Mouse (Mus musculus) heart, adult 8-10 months (tissue): Measurements from ENCODE around the gene Il16. TPM values are rescaled to one million over a fixed set of nuclear protein-coding genes. Genes with fewer than 3 reads are reported as not detected.

ENCODE experiments used
- DNase-seq: peaks from one replicate; pipeline ENCODE4 v3.0.0; 2022; ENCODE audit warnings: low spot score
- total RNA-seq, 4 experiments: library from RNA; stranded (reverse); gene quantifications; 2 replicates each; pipeline ENCODE4 v1.2.4; 2022

Gene Il16
- total RNA-seq, 4 experiments from 2014 or later: 6.3 to 7.6 (median 7.4) TPM

DNA sequence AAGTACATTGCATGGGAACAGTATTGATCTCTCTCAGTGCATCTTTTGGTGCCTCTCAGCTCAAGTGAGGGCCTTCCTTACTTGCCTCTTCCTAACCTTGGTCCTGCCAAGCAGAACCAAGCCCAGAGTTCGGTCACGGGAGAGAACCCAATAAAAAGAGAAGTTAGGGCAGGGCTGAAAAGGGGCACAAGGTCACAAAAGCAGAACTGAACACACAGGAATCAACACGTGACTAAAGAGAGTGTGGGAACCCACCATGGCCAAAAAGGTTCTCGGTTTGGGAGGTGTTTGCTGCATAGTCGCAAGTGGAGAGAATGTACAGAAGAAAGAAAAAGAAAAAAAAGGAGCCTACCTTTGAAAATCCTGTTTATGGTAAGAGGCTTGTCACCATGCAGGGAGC is 100.0 kb downstream of the Il16 start:
- no peak for DNase-seq

DNA sequence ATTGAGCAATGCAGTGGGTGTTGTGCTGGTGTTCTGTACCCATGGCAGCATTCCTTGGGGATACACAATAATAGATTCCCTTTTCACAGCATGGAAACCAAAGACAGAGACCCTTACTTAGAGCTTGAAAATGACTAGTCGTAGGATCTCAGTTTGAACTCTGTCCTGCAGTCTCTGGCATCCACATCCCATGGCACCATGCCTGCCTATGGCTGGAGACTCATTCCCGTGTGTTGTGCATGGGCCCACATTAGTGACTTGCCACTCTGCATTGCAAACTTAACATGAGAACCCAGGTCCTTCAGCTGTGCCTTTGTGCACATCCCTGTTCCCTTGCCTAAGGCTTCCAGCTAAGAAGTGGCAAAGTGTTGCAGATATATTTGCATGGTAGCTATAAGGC is 100.8 kb downstream of the Il16 start:
- DNase-seq: no peak

DNA sequence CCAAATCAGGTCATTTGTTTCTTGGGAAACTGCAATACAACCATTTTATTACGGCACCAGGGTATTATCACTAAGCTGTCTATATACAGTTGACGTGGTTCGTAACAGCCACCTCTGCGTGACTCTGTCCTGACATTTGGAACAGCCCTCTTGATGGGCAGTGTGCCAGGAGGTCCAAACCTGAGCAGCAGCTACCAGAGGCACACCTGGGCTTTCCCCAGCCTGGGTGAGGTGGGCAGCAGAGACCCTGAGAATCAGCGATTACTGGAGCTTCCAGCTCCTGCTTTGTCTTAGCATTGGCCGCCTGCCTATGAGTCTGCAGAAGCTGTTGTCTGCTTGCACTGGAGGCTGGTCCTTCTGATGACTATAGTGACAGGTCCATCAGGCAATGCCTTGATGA is 101.9 kb downstream of the Il16 start:
- no peak for DNase-seq

DNA sequence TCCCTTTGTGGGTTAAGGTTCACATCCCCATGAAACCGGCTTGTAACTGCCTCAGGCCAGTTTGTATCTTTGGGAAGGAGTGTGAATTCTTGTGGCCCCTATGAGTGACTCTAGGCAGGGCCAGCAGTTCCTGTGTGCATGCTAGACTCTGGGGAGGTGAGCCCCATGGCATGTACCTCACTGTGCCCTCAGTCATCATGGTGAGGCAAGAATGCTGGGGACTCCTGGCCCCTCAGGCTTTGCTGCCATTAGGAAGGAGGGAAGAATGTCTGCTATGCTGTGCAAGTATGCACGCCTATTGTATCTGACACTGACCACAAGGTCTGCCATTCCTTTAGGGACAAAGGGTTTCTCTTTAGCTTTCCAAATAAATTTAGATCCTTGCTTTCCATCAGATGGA is 104.4 kb downstream of the Il16 start:
- DNase-seq: no peak

DNA sequence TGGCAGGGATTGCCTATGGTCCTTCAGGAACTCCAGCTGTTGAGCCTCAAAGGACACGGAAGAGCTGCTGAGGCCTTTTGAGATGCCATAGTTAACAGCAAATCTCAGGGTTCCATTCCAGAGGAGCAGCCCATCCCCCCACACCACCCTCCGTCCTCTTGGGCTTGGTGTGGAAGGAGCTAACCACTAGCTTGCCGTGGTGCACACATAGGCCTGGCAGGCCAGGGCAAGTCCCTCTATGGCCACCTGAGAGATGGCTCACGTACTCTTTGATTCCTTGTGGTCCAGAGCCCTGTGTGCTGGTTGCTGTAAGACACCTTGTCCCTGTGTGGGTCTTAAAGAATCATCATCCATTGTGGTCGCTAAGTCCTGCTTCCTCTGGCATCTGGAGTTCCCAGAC is 104.9 kb downstream of the Il16 start:
- DNase-seq: no peak

DNA sequence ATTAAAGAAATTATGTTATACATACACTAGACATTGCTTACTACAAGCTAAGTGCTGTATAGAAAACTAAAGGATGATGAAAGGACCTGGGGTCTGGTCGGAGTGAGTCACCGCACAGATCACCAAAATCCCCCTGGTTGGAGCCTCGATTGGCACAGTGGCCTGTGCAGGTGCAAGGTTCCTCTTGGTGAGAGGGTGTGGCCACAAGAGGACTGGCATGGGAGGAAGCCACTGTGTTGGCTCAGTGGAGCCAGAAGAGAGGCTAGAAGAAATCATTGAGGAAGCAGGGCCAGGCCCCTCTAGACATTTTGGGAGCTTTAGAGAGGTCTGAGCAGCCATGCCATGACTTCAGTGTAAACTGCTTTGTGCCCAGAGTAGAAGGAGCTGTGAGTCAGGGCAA is 106.4 kb downstream of the Il16 start:
- DNase-seq: no peak

DNA sequence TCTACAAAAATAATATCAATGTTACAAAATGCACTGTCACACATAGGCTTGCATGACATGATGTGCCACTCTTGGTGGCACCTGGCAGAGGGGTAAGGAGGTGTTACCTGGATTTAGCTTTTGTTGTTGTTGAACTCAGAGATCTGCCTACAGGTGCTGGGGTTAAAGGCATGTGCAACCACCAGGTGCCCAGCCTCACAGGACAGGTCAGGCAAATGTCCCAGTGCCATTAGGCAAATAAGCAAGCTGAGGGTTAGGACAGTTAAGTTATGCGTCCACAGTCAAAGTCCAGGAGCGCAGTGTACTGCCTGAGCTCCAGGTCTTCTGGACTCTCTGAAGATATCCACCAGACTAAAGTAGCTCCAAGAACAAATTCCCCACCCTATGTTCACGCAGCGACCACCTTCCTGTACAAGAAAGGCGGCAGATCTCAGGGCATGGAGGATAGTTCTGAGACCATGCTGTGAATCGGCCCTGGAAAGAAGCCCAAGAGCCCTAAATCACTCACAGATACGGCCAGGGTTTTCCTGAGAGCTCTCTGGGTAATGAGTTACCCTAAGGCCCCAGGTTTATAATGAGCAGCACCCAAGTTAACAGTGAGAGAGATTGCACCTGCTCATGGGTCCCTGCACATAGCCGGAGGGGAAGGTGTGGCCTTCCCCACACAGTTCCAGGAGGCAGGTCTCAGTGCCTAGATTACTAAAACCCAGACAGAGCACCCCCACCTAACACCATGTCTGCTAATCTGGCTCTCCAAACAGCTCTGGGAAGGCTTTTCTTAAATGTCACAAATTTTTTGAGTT is 107.5 kb downstream of the Il16 start:
- DNase-seq: no peak

DNA sequence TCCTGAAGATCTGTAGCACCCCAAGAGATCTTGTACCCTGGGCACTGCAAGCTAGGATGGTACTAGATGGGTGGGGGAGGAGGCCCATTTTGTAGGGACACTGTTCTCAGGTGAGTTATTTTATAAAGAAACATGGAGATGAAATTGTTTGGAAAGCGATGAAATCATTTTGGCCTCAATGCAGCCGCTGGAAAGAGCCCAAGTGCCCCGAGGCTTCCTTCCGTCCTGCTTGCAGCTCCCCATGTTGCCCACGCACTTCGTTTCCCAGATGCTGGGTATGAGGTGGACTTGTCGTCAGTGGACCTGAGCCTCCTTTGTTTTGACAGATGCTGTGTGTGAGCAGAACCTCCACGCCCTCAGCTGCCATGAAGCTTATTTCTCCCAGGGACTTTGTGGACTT is 109.1 kb downstream of the Il16 start:
- no peak for DNase-seq

DNA sequence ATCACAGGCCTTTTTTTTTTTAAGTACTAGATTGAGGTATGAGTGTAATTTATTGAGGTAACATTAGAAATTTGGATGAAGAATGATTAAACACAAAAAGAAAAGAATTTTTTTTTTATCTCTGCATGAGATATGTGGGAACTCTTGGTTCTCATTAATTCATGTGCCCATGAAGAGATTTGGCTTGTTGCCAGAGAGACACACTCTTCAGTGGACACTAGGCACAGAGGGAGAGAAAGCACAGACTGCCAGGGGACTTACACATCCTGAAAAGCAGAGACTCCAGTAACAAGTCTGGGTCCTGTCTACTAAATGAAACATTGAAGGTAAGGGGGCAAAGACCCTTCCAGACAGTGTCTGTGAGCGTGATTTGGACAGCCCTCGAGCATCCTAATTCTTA is 109.8 kb downstream of the Il16 start:
- no peak for DNase-seq

DNA sequence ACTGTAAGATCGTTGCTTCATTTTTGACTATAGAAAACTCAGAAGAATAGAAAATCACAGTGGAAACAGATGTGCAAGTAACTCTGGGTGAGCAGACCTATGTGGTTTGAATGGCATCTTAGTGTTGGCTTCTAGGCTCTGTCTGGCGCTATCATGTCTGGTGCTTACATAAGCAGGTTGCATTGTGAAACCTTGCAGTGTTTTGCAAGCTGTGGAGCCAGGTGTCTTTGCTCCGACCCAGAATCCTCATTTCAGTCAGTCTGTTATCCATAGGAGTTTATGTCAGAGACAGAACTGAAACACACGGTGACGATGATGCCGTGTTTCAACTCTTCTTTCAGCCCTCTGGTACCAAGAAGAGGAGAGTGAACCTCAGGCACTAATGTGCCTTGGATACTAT is 111.7 kb downstream of the Il16 start:
- DNase-seq: no peak

DNA sequence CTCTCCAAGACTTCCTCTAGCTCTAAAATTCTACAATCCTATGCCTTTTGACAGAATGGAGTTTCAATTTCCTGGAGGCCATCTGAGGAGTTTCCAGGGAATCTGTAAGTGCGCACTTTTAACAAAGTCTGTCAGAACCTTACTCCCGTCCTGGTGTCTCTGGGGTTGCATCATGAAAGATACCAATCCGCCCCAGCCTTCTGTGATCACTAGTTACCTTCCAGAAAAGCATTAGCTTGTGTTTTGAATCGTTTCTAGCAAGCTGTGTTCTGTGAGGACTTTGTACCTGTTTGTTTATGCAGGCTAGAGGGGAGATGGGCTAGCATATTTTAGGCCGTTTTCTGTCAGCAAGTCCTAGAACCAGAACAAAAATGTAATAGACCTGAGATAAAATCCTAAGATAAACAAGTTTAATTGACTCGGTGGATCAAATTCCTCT is 112.8 kb downstream of the Il16 start:
- no peak for DNase-seq

DNA sequence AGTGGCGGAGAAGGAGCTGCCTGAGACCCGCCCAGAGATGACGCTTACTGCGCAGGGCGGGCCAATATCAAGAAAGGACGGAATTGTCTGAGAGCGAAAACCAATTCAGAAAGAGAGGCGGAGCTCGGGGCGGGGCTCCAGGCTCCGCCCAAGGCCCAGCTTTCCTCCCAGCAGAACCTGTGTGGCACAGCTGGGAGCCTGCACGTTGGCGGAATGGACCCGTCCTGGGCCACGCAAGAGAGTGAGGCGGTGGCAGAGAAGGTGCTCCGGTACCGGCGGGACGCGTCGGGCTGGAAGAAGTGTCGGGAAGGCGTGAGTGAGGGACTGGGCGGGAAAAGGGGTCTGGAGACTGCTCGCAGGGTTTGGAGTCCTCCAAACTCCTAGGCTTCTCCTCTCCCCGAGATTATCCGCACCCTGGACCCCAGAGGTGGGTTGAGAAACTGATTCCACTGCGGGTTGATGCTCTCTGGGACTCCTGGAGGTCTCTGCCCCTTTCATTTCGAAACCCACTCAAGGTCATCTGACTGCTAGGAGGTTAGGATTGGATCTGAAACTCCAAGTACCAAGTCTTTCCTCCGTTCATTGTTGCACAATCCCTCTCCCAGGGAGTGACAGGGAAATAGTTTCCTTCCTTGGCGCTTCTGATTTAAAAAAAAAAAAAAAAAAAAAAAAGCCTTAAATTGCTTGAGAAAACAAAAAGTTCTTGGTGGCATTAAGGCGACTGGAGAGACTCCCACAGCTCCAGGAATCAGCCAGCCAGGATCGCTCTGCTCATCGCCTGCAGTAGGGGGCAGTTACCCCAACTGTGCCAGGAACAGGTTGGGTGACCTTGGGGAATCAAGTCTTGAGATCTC is 113.5 kb downstream of the Il16 start, which contains the start of gene Stard5:
Stard5 (plus strand) TSS at position 132 of the 854 bp plus-strand sequence.
- DNase-seq: peak; percentile 96

DNA sequence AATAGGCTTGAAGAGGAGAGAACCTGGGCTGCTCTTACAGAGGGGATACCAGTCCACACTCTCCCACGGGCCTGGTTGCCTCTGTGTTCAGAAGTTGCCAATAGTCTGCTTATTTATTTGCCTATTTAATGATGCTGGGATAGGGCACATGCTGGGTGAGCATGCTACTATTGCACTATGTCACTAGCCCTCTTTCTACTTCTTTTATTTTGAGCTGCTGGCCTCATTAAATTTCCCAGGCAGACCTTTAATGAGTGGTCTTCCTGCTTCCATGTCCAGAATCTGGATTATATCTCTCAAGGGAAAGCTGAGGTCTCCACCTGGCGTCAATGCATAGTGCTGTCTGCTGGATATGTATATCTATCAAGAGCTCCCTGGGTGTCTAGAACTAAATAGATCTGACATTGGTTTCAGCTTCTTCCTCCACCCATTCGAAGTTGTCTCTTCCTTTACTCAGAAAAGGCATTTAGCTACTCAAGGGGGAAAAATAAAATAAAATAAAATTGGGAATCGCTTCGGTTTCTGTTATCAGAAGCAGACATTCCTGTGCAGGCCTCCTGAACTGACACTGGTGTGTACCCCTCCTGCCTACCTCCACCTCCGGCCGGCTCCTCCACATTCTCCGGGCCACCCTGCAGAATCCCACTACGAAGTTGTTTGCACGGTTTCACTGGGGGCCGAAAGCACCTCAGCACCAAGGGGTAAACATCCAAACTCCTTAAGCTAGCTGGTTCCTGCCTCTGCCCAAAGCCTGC is 114.3 kb downstream of the Il16 start:
- no peak for DNase-seq

DNA sequence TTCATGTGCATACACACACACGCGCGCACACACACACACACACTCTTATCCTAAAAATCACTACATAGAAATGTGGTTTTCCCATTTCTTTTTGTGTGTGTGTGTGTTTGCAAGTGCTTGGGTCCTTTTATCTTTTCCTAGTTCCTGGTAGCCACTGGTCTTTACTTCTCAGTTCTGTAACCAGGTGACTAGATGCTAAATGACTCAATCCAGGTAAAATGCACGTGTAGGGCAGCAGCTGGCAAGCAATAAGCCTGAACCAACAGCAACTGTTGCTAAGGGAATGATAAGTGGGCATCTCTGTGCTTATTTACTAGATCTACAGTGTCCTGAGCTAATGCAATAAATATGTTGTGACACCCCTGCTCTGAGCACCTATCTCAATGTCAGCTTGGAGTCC is 118.2 kb downstream of the Il16 start:
- no peak for DNase-seq

DNA sequence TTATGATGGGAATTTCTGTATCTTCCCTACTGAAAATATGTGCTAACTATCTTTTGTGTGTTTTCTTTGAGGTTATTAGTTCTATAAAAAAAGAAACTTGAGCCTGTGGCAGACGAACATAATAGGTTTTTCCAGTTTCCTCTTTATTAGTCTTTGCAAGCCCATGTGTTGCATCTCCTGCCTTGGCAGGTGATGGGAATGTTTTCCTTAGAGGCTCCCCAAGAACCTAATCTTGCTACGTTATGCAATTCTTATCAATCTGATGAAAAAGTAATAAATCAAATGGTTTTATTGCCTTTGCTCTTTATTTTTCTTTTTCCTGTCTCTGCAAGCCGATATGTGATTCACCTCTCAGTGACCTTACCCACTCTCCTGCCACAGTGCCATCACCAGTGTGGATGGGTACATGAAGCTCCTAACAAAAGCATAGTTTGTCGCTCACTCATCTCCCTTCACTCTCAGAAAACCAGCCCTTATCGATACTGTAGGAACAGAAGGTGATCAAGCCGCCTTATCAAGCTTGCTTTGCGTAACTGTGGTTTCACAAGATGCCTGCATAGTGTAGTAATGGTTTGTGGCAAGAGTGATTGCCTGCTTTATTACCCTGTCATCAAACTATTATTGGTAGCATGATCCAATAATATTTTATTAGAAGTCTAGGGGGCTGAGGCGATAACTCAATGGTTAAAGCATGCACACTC is 118.8 kb downstream of the Il16 start:
- no peak for DNase-seq

DNA sequence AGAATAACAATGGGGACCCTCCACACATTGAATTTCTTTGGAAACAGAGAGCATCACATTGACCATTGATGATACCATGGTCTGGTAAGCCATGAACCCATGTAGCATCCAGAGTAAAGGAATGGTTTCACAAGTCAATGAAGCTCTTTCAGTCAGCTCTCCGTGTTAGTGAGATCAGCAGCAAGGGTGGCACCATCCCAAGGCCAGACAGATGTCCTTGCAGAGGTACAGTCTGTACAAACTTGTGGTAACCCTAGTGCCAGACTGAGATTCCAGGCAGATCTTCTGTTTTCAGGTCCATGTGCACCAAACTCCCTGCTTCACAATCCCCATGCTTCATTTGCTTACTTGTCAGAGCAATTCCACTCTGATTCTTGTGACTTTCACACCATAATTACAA is 121.5 kb downstream of the Il16 start:
- DNase-seq: no peak

DNA sequence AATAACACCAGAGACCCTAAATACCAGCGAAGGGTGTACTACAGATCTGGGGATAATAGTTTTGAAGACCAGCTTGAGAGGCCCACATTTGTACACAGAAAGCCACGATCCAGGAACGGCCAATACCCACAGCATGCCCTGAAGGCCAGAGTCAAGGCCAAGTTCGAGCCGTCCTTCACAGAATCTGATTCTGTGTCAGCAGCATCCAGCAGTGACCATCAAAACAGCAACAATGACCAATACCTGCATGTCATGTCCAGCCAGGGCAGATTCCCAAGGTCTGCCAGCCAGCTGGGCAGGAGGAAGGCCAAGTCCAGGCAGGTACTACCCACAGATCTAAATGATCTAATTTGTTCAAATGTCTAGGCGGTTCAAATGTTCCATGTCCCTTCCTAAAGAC is 122.9 kb downstream of the Il16 start:
- DNase-seq: no peak

DNA sequence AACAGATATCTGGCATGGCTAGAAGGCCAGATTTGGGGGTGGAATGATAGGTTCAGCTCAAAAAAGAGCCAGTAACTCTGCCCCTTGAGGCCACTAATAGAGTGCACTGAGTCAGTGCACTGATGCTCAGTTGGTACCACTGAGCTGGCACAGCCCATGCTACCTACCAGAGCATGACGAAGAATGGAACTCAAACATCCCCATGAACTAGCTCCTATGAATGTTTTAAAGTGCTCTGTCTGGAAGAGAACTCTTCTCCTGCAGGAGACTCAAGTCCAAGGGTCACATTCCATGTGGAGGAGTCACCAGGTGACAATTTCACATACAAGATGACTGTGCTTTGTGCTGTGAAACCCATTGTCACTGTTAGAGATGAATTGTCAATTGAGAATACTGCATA is 126.8 kb downstream of the Il16 start:
- no peak for DNase-seq

DNA sequence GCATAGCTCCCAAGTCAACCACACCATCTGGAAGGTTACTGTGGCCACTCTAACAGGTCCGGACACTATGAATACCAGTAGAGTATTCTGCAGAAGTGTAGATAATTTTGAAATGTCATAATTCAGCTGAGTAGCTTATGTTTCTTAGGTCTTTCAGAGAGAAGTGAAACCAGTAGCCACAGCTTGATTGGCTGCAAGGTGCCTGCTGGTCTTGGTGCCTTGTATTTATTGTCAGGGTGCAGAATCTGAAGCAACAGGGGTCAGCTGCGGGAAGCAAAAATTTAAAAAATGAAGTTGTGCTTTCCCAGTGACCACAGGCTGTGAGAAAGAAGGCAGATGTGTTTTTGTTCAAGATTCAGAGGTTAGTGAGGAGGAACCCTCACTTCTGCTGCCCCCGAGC is 129.3 kb downstream of the Il16 start:
- DNase-seq: no peak

DNA sequence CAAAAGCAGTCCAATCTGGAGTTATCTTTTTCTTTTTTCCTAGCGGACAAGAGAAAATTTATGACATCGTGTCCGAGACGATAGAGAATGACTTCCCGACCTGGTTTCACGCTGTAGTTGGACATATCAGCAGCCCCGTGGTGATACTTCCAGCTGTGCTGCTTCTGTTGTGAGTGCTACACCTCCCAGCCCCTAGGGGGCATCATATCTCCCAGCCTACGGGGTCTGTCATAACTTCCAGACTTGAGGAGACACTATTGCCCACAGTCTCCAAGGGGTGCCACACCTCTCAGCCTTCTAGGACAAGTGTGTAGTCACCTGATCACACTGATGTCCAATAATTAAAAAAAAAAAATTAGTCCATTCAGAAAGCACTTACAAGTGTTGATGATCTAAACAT is 129.7 kb downstream of the Il16 start:
- DNase-seq: no peak

DNA sequence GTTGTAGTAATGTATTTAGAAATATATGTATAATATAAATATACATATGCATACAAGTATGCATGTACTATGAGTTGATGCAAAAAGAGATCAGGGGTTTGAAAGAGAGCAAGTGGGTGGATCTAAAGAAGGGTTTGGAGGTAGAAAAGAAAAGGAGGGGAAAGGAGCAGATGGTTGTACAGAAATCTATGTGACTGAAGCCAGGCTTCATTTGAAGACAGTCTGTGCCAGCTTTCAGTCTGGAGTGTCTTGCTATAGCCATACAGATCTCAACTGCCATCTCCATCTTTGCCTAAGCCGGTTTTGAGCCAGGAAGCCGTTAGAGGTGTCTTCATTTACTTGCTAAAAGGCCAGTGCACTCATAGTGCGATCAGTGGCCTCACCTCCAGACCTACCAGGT is 130.3 kb downstream of the Il16 start:
- no peak for DNase-seq

DNA sequence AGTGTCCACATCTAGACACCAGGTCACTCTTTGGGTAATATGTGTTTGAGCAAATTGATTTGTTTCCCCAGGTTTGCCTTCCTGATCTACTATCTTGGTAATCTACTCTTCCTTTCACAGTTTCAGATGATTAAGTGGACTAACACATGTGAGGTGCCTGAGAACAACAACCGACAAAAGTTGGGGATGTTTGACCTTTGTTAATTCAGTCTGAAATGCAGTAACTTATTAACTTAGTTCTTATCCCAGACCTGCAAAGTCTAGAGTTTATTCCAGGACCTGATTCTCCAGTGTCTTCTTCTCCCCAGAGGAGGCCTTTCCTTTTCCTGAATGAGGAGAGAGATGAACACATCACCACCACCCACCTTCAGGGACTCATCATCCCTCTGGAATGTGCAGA is 133.6 kb downstream of the Il16 start:
- no peak for DNase-seq
